ENCODE assay signal across 9 mouse cellular contexts in the genomic region with DNA sequence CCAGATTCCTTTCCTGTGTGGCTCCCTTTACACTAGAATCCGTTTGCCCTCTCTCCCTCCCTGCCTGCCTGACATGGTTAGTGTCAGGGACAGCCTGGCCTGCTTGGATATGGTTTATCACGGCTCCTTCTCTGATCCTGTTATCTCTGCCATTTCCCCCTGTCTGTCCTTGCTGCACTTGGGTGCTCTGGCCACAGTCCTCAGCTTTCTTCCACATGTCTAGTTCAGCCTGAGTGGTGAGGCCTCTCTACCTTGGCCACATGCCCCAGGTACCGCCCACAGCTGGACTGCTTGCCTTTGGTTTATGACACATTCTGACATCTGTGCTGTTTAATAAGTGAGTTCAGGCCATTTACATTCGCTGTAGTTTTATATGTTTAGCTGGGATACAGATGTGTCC. TPM values are rescaled to one million over a fixed set of nuclear protein-coding genes. Genes with fewer than 3 reads are reported as not detected.
A peak's percentile ranks its signal among the peaks of the same experiment; 100 is the strongest.
DNase-seq lines count a peak whose midpoint lies in the region; ATAC-seq and TF ChIP-seq lines count a peak whose summit lies in the region.
"Had no signal": no experiment of that assay in that cellular context is flagged by ENCODE, and none has a peak within 500 bp of the region (broad histone marks: within the 10 kb centered on the region; RNA-seq: fewer than 3 reads in every experiment).

No protein-coding gene starts in this region.

- no peak for TF ChIP-seq CTCF in midbrain, postnatal 0 days (IDR thresholded peaks at IDR 0.05)
- no peak for TF ChIP-seq CTCF in kidney, postnatal 0 days (IDR thresholded peaks at IDR 0.05; ENCODE audit: low read depth)

- 0 out of 2 replicates have a peak overlapping the region, but pooled peaks have one; percentile 39 for H3K9ac ChIP-seq in midbrain, postnatal 0 days (replicated peaks; ENCODE audit: low read length, poor library complexity, severe bottlenecking)
- H3K9ac ChIP-seq in midbrain, embryonic 16.5 days (ENCODE audit: low read depth, low read length): no peak overlapping the region
- no peak overlapping the region for H3K9ac ChIP-seq in kidney, postnatal 0 days (ENCODE audit: low read depth, low read length)
- H3K9ac ChIP-seq: hindbrain, embryonic 15.5 days had no signal

- no peaks in the 10 kb centered on the region for H3K9me3 ChIP-seq in midbrain, postnatal 0 days (ENCODE audit: low read length)
- no peaks in the 10 kb centered on the region for H3K9me3 ChIP-seq in midbrain, embryonic 16.5 days (replicated peaks; ENCODE audit: control insufficient read depth, low read length, poor library complexity, severe bottlenecking)
- no peaks in the 10 kb centered on the region for H3K9me3 ChIP-seq in kidney, postnatal 0 days (replicated peaks; ENCODE audit: low read length)
- H3K9me3 ChIP-seq: hindbrain, embryonic 15.5 days had no signal

- H3K4me3 ChIP-seq in midbrain, postnatal 0 days (ENCODE audit: low read depth, low read length): no peak overlapping the region
- H3K4me3 ChIP-seq in midbrain, embryonic 16.5 days (ENCODE audit: low read depth, low read length): no peak overlapping the region
- H3K4me3 ChIP-seq in kidney, postnatal 0 days (replicated peaks; ENCODE audit: low read depth, low read length): no peak overlapping the region
- H3K4me3 ChIP-seq: hindbrain, embryonic 15.5 days had no signal

- no peak for ATAC-seq in midbrain, postnatal 0 days (ENCODE audit: low FRiP score)
- ATAC-seq in midbrain, embryonic 16.5 days: no peak
- no peak for ATAC-seq in kidney, postnatal 0 days (replicated peaks; ENCODE audit: low FRiP score, low read depth)

- H3K27me3 ChIP-seq in midbrain, postnatal 0 days (ENCODE audit: insufficient read depth, low read length): no peaks in the 10 kb centered on the region
- H3K27me3 ChIP-seq in midbrain, embryonic 16.5 days (ENCODE audit: control insufficient read depth, insufficient read depth, low read depth, low read length): no peaks in the 10 kb centered on the region
- no peaks in the 10 kb centered on the region for H3K27me3 ChIP-seq in kidney, postnatal 0 days (ENCODE audit: insufficient read depth, low read length)
- H3K27me3 ChIP-seq: hindbrain, embryonic 15.5 days had no signal

- WGBS in midbrain, postnatal 0 days: 58% methylated on average over 4 of the region's 4 CpGs
- 78% methylated on average over 4 of the region's 4 CpGs for WGBS in midbrain, embryonic 16.5 days
- WGBS in kidney, postnatal 0 days: 30% methylated on average over 4 of the region's 4 CpGs

- no peak for DNase-seq in midbrain, postnatal 0 days (ENCODE audit: low spot score)
- peak; percentile 73 for DNase-seq in gastrocnemius, postnatal 25 days
- DNase-seq in kidney, postnatal 0 days (ENCODE audit: low spot score): no peak
- DNase-seq in lung, postnatal 36 days: peak; percentile 89
- DNase-seq in left cerebral cortex, adult 18-20 months (ENCODE audit: low spot score in 2 of 2): no peak
- DNase-seq in right cerebral cortex, postnatal 14 days: no peak
- DNase-seq in spleen, adult 12 weeks (ENCODE audit: low spot score): no peak

- H3K4me1 ChIP-seq in midbrain, postnatal 0 days (ENCODE audit: insufficient read depth, low read length): no peaks in the 10 kb centered on the region
- H3K4me1 ChIP-seq in midbrain, embryonic 16.5 days (ENCODE audit: control insufficient read depth, insufficient read depth, low read length): peaks cover 16% of the 10 kb centered on the region
- peaks cover 20% of the 10 kb centered on the region for H3K4me1 ChIP-seq in kidney, postnatal 0 days (replicated peaks; ENCODE audit: insufficient read depth, low read length)

- no peak overlapping the region for H3K4me2 ChIP-seq in midbrain, postnatal 0 days (ENCODE audit: low read depth, low read length, poor library complexity, severe bottlenecking)
- H3K4me2 ChIP-seq in midbrain, embryonic 16.5 days (ENCODE audit: low read length): no peak overlapping the region
- H3K4me2 ChIP-seq in kidney, postnatal 0 days (ENCODE audit: low read length): no peak overlapping the region
- H3K4me2 ChIP-seq: hindbrain, embryonic 15.5 days had no signal

- no peak overlapping the region for H3K27ac ChIP-seq in midbrain, postnatal 0 days (ENCODE audit: low read depth, low read length)
- H3K27ac ChIP-seq in midbrain, embryonic 16.5 days (ENCODE audit: low read length): no peak overlapping the region
- H3K27ac ChIP-seq in kidney, postnatal 0 days: 0 out of 2 replicates have a peak overlapping the region, but pooled peaks have one; percentile 3
- H3K27ac ChIP-seq: hindbrain, embryonic 15.5 days had no signal

- H3K36me3 ChIP-seq in midbrain, postnatal 0 days (ENCODE audit: insufficient read depth, low read length): no peaks in the 10 kb centered on the region
- H3K36me3 ChIP-seq in midbrain, embryonic 16.5 days (ENCODE audit: control insufficient read depth, insufficient read depth, low read length): no peaks in the 10 kb centered on the region
- H3K36me3 ChIP-seq in kidney, postnatal 0 days (ENCODE audit: insufficient read depth, low read length): no peaks in the 10 kb centered on the region
- H3K36me3 ChIP-seq: hindbrain, embryonic 15.5 days had no signal

RNA-seq across cellular contexts. Expression of a gene that starts 11.1 kb away (rescaled TPM):
- 25.1 and 33.6 TPM in 2 replicates for total RNA-seq in midbrain, postnatal 0 days (2014; rRNA removed)
- polyA plus RNA-seq in midbrain, postnatal 0 days (2015; fragmentation: Nextera tagmentation; extraction: Ambion mirVana): 9.8 and 10.7 TPM in 2 replicates
- 15.0 and 15.8 TPM in 2 replicates for polyA plus RNA-seq in midbrain, embryonic 16.5 days (2015; fragmentation: Nextera tagmentation; extraction: Ambion mirVana)
- 10 to 100 TPM; 20.8 to 27.9 TPM for total RNA-seq in gastrocnemius, postnatal 25 days (2021)
- 14.8 and 15.3 TPM in 2 replicates for polyA plus RNA-seq in kidney, postnatal 0 days (2015; fragmentation: Nextera tagmentation; extraction: Ambion mirVana)
- 10 to 100 TPM; 19.4 to 22.1 TPM for total RNA-seq in left cerebral cortex, adult 18-20 months (2021)

Comparison
In these comparisons a context has a peak if more than half of its experiments do, and no peak if none do; other contexts are left out.
1. DNase-seq: peak in gastrocnemius, postnatal 25 days (single experiment) and lung, postnatal 36 days (single experiment); none in midbrain, postnatal 0 days (single experiment), kidney, postnatal 0 days (single experiment), left cerebral cortex, adult 18-20 months (0 of 2), right cerebral cortex, postnatal 14 days (single experiment) and spleen, adult 12 weeks (single experiment).